Mouse (Mus musculus) spleen, postnatal 4 days (tissue): ENCODE measurements around the gene Cyyr1.

Source experiments
- DNase-seq, 2 experiments: peaks; one replicate each; pipeline ENCODE4 v3.0.0; 2022; ENCODE audit warnings: low spot score in 2 of 2

Gene Cyyr1

DNA sequence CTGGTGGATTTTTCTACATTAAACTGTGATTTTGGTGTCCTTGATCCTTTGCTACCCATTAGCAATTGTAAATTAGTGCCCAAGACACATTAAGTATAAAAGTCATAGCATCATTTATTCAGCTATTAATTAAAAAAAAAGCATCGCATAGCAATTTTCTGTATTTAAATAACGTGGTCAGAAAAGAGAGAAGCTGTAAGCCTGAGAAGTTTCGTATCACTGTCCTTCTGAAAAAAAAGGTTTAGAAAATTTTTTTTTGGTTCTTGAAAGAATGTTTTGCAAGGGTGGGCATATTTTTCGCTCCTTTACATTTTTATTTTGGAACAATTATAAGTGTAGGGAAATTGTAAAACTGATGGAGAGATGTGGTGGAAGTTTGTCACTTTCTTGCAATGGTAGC, 83.1 kb downstream of the Cyyr1 start:
- DNase-seq = no peak

GRCm38 (mm10) chr16:85455043-85455442, 98.2 kb downstream of the Cyyr1 start:
- DNase-seq = no peak

DNA sequence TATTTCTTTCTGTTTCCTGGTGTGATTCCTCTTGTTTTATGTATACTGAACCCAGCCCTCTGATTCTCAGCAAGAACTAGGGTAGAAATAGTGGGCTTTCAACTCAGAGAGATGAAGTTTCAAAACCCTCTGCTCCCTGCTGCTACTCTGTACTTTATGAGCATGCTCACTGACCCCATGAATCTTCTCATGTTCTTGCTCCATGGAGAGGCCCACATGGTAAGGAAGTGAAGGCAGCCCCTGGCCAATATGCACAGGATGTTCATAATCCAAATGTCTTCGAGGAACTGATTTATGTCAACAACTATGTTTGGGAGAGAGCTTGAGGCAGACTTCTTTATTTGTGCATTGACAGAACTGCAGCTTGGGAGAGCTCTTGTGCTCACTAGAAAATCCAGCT, 106.9 kb downstream of the Cyyr1 start:
- DNase-seq = no peak

- DNase-seq = no peak
These were observed 107.4 kb downstream of the Cyyr1 start for GRCm38 (mm10) chr16:85445801-85446200.

- no peak for DNase-seq
These were observed 117.8 kb downstream of the Cyyr1 start for GRCm38 (mm10) chr16:85435427-85435826.

DNA sequence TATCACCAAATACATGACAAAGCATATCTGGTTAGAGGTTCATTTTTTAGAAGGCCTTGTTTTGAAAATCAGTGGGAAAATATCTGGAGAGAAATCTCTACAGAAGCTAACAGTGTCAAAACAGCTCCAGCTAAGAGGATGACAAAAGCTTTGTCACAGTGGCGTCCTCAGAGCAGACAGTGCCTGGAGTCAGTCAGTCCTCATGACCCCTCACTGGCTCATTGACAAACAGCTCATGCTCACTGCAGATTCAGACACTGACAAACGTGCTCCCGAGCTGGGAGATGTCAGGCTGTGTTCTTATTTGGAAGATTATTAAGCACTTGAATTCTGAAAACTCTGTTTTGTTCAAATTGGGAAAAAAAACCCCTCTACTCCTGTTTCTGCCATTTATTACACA, 124.0 kb downstream of the Cyyr1 start:
- DNase-seq = no peak

DNA sequence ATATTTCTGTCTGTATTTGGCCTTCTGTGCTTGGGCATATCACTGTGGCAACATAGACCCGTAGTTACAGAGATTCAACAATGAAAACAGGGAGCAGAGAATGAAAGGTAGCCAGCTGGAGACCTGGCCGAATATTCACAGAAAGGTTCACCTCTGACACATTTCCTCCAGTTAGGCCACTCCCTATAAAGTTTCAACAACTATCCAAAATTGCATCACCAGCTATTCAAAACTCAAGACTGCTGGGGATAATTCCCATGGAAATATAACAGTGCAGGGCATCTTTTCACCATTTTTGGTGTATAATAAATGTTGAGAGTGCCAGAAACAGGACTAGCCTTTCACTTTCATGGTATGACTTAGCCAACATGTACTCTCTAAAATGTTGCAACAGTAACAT, 130.3 kb downstream of the Cyyr1 start:
- DNase-seq = no peak

- no peak for DNase-seq
These were observed 137.8 kb downstream of the Cyyr1 start for GRCm38 (mm10) chr16:85415415-85415814.

GRCm38 (mm10) chr16:85393430-85393948, 159.7 kb downstream of the Cyyr1 start:
- DNase-seq = no peak

DNA sequence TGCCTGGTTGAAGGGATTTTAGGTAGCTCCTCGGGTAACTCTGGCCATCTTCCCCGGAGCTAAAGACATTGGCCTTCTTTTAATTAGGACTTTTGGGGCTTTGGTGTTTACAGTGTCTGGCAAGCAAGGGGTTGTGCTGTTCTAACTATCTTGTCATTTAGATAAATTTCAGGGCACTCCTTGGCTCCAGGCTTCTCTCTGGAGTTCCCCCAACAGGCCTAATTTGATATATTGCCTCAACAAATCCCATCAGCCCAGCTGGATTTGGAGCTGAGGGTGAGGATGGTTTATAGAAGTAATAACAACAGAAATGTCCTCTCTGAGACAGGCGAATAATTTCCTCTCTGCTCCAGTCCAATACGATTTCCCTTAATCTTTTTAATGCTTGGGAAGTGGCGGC, 166.4 kb downstream of the Cyyr1 start:
- DNase-seq = no peak
